Mouse (Mus musculus) heart, embryonic 13.5 days (tissue): ENCODE measurements around the gene Hdac7. TPM values are rescaled to one million over a fixed set of nuclear protein-coding genes. Genes with fewer than 3 reads are reported as not detected.
A peak's percentile ranks its signal among the peaks of the same experiment; 100 is the strongest.

Experiments used
- ATAC-seq: fragments of 200-750 bp; cut with Nextera tagmentation; 2 replicates; pipeline ENCODE4 v1.8.0; 2017; ENCODE audit warnings: moderate TSS enrichment; ENCODE audit not compliant: insufficient number of reproducible peaks, low FRiP score, low TSS enrichment; ENCODE audit errors: extremely low read depth
- H3K27ac ChIP-seq: fragments of 300-500 bp; sonication (generic); replicated peaks from 2 replicates; pipeline ENCODE4 v1.5.1; 2015; ENCODE audit warnings: moderate library complexity, mild to moderate bottlenecking, inconsistent platforms
- H3K27me3 ChIP-seq: fragments of 300-500 bp; sonication (generic); replicated peaks from 2 replicates; pipeline ENCODE4 v1.6.1; 2015; ENCODE audit warnings: mild to moderate bottlenecking, inconsistent platforms
- H3K36me3 ChIP-seq: fragments of 300-500 bp; sonication (generic); 2 replicates; pipeline ENCODE4 v1.6.1; 2015; ENCODE audit warnings: mild to moderate bottlenecking, inconsistent platforms
- H3K4me1 ChIP-seq: fragments of 300-500 bp; sonication (generic); 2 replicates; pipeline ENCODE4 v1.6.1; 2015; ENCODE audit warnings: inconsistent platforms
- H3K4me2 ChIP-seq: fragments of 300-500 bp; sonication (generic); 2 replicates; pipeline ENCODE4 v1.6.1; 2015; ENCODE audit warnings: inconsistent platforms, mild to moderate bottlenecking, moderate library complexity
- H3K4me3 ChIP-seq: fragments of 300-500 bp; sonication (generic); 2 replicates; pipeline ENCODE4 v1.5.1; 2015; ENCODE audit warnings: moderate library complexity, mild to moderate bottlenecking, inconsistent platforms
- H3K9ac ChIP-seq: fragments of 300-500 bp; sonication (generic); 2 replicates; pipeline ENCODE4 v1.6.1; 2015; ENCODE audit warnings: inconsistent platforms, mild to moderate bottlenecking, moderate library complexity
- H3K9me3 ChIP-seq: fragments of 300-500 bp; sonication (generic); 2 replicates; pipeline ENCODE4 v1.6.1; 2016; ENCODE audit warnings: inconsistent platforms
- WGBS: fragments of 180-500 bp; shearing (Covaris S2); methylation state at CpG from one replicate; pipeline ENCODE4 v1.1.7; 2015; ENCODE audit warnings: mixed read lengths; 5-methylcytosine and 5-hydroxymethylcytosine counted together
- polyA plus RNA-seq: library from polyadenylated mRNA; unstranded; fragments of >200 nt; fragmentation: Nextera tagmentation; extraction: Ambion mirVana; gene quantifications from 2 replicates; pipeline ENCODE4 v1.2.1, GENCODE M21; 2015

Gene Hdac7
- polyA plus RNA-seq, 1 experiment from 2014 or later, result 23.4 TPM

DNA sequence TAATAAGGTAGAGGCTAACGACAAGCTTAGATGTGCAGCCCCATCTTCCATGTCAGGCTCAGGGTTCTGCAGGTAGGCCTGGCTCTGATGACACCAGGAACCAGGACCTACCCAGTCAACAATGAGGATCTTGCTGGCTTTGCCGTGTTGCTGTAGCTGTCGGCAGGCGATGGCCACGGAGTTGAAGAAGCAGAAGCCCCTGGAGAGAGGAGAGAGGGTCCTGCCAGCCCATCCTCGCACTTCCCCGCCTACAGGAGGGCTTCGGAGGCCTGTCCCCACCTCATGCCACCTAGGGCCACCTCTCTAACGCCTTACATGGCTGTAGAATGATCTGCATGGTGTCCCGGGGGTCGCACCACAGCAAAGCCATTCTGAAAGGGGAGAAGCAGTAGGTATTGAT is 44.9 kb downstream of the Hdac7 start:
- Histone ChIP-seq H3K4me3 (no peak overlapping the region), H3K9ac (no peak overlapping the region), H3K4me1 (peaks cover 24% of the 10 kb centered on the region), H3K9me3 (no peaks in the 10 kb centered on the region), H3K36me3 (peaks cover 86% of the 10 kb centered on the region), H3K27me3 (no peaks in the 10 kb centered on the region), H3K4me2 (no peak overlapping the region), H3K27ac (0 out of 2 replicates have a peak overlapping the region, but pooled peaks have one; percentile 15)
- no peak for ATAC-seq
- 87% methylated on average over 11 of the region's 11 CpGs for WGBS

DNA sequence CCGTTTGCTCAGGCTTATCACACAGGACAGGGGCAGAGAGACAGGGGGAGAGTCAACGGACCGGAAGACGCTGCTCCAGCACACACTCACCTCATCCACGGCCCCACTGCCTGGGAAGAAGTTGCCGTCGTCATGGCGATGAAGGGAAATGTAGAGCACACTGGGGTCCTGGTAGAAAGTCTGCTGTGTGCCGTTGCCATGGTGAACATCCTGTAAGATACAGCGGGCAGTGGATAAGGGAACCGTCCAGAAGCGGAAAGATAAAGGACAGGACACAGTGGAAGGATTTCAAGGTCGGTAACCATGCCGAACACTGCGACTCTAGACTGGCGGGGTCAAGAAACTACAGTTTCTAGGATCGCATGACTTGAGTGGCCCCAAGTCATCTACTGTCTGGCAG is 46.2 kb downstream of the Hdac7 start:
- Histone ChIP-seq H3K9me3 (no peaks in the 10 kb centered on the region), H3K4me1 (peaks cover 24% of the 10 kb centered on the region), H3K4me3 (no peak overlapping the region), H3K27ac (no peak overlapping the region; the same call in 1 of the 2 replicates), H3K9ac (no peak overlapping the region), H3K4me2 (no peak overlapping the region), H3K27me3 (no peaks in the 10 kb centered on the region), H3K36me3 (peaks cover 96% of the 10 kb centered on the region)
- WGBS, result 36% methylated on average over 17 of the region's 17 CpGs
- ATAC-seq, result no peak

DNA sequence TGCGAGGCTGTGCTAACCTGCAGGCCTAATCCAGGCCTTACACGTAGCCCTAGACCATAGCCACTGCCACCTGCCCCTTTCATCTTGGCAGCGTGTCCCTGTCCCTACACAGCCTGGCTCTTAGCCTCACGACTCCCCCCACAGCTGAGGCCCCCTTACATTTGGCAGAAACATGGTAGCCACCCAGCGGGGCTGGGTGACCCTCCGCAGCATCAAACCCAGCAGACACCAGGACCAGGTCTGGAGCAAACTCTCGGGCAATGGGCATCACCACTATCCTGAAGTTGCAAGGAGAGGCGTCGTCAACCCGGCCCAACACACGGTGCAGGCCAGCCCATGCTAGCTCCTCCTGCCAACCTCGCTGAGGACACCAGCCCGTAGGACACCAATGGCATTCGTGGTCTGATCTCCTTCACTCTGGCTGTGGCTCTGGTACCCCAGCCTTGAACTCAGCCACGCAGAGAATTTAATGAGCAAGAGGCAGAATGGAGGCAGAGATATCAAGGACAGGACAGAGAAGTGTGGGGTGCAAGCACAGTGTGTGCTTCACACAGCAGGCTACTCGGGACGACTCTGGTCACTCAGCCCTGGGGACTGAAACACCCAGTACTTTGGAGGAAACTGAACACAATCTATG is 47.5 kb downstream of the Hdac7 start:
- no peaks in the 10 kb centered on the region for H3K27me3 ChIP-seq
- no peak overlapping the region for H3K4me2 ChIP-seq
- no peak for ATAC-seq
- H3K4me3 ChIP-seq, result no peak overlapping the region
- 92% methylated on average over 17 of the region's 17 CpGs for WGBS
- H3K9ac ChIP-seq, result no peak overlapping the region
- H3K36me3 ChIP-seq, result peaks cover 99% of the 10 kb centered on the region
- H3K27ac ChIP-seq, result no peak overlapping the region
- H3K4me1 ChIP-seq, result peaks cover 16% of the 10 kb centered on the region
- H3K9me3 ChIP-seq, result no peaks in the 10 kb centered on the region

DNA sequence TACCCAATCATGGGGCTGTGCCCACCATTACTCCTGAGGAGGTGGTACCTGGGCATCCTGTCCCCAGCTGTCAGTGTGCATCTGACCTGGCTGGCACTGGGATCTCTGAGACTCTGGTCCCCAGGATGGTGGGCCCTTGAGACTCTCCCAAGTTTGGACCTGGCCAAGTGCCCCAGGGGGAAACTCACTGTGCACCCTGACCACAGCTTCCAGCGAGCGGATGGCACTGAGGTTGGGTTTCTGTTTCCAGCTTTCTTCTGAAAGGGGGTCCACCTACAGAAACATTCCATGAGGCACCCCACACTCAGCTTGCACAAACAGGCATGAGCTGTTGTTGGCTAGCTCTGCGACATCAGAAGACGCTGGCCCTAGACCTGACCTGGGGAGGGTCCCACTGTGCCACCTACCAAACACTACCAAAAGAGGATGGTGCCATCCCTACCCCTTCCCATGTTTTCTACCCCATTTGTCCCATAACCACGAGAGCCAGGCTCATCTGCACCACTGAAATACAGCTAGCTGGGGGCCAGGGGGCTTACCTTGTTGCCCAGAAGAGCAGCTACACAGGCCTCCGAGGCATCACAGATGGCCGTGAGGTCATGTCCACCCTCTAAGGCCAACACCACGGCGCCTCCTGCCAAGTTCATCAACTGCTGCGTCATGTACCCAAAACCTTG is 48.6 kb downstream of the Hdac7 start:
- Histone ChIP-seq H3K4me1 (peaks cover 16% of the 10 kb centered on the region), H3K9me3 (no peaks in the 10 kb centered on the region), H3K4me2 (no peak overlapping the region), H3K27ac (no peak overlapping the region), H3K27me3 (no peaks in the 10 kb centered on the region), H3K36me3 (peaks cover 99% of the 10 kb centered on the region), H3K9ac (no peak overlapping the region), H3K4me3 (no peak overlapping the region)
- WGBS, result 90% methylated on average over 10 of the region's 10 CpGs
- ATAC-seq, result no peak

DNA sequence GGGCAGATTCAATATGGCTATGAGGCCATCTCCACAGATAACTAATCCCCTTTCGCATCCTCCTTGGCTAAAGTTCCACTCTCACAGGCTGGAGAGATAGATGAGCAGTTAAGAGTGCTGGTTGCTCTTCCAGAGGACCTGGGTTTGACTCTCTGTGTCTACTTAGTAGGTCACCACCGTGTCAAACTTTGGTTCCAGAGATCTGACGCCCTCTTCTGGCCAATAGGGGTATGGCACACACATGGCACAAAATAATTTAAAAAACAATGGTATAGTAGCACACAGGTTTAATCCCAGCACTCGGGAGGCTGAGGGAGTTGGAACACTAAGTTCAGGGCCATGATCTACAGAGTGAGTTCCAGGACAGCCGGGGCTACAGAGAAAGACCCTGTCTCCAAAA is 50.0 kb downstream of the Hdac7 start:
- 72% methylated on average over 5 of the region's 5 CpGs for WGBS
- Histone ChIP-seq H3K9ac (no peak overlapping the region), H3K9me3 (no peaks in the 10 kb centered on the region), H3K4me2 (no peak overlapping the region), H3K27me3 (no peaks in the 10 kb centered on the region), H3K36me3 (peaks cover 98% of the 10 kb centered on the region), H3K4me3 (no peak overlapping the region), H3K27ac (no peak overlapping the region), H3K4me1 (peaks cover 16% of the 10 kb centered on the region)
- ATAC-seq, result no peak

DNA sequence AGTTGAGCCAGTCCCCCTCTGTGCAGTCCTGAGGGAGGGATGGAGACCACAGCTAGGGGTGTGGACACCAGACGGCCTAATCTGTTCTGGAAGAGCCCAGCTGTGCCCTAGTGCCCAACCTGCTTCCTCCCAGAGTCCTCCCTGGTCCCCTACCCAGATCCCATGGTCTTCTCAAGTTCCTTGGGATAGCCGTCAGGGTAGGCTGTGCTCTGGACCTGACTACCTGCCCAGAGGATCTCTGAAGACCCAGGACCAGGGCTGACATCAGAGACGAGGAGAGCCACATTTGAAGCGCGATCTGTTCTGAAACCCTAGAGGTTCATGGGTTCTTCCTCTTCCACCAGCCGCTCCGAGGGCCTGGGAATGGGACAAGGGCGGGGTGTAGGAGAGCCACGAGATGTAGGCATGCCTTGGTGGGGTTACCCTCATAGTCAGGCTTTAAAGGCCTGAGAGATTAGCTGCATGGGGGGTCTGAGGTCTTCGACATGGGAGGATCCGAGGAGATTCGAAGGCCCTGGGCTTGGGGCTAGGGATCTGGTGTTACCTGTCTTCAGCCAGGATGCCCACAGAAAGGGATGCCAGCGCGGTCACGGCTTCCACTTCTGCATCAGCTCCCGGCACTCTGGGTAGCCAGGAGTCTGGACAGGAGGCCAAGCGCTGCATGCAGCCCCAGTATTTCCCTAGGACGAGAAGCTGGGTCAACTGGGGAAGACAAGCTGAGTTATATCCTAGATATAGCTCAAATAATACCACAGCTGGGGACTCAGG is 50.7 kb downstream of the Hdac7 start:
- H3K36me3 ChIP-seq, result peaks cover 91% of the 10 kb centered on the region
- ATAC-seq, result no peak
- no peak overlapping the region for H3K9ac ChIP-seq
- H3K27me3 ChIP-seq, result no peaks in the 10 kb centered on the region
- H3K27ac ChIP-seq, result no peak overlapping the region
- WGBS, result 89% methylated on average over 18 of the region's 18 CpGs
- no peak overlapping the region for H3K4me3 ChIP-seq
- no peaks in the 10 kb centered on the region for H3K9me3 ChIP-seq
- H3K4me2 ChIP-seq, result no peak overlapping the region
- H3K4me1 ChIP-seq, result peaks cover 15% of the 10 kb centered on the region

DNA sequence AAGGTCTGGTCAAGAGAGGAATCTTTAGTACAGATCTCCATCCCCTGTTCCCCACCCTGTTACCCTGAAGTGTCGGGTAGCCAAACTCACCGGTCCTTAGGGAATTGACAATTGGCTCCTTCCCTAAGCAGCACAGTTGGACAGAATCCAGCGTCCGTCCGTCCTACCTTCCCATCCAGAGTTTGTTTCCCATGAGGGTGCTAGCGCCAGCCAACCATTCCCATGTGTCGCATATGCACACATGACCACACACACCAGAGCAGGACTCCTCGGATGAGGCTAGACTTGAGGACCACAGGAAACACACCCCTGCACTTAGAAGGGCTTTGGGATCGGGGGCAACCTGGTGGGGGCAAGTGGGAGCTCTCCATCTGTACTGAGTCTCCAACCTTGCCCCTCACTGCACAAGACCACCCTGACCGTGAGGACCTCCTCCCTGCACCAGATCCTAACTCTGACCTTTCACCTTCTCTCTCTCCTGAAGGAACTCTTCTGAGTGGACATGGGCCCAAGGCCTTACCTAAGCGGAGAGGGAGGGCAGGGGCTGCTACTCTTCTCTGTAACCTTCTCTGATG is 53.1 kb downstream of the Hdac7 start:
- 83% methylated on average over 11 of the region's 11 CpGs for WGBS
- Histone ChIP-seq H3K4me3 (no peak overlapping the region), H3K4me2 (no peak overlapping the region), H3K36me3 (peaks cover 68% of the 10 kb centered on the region), H3K4me1 (peaks cover 26% of the 10 kb centered on the region), H3K9me3 (no peaks in the 10 kb centered on the region), H3K9ac (no peak overlapping the region), H3K27me3 (no peaks in the 10 kb centered on the region), H3K27ac (no peak overlapping the region)
- no peak for ATAC-seq

DNA sequence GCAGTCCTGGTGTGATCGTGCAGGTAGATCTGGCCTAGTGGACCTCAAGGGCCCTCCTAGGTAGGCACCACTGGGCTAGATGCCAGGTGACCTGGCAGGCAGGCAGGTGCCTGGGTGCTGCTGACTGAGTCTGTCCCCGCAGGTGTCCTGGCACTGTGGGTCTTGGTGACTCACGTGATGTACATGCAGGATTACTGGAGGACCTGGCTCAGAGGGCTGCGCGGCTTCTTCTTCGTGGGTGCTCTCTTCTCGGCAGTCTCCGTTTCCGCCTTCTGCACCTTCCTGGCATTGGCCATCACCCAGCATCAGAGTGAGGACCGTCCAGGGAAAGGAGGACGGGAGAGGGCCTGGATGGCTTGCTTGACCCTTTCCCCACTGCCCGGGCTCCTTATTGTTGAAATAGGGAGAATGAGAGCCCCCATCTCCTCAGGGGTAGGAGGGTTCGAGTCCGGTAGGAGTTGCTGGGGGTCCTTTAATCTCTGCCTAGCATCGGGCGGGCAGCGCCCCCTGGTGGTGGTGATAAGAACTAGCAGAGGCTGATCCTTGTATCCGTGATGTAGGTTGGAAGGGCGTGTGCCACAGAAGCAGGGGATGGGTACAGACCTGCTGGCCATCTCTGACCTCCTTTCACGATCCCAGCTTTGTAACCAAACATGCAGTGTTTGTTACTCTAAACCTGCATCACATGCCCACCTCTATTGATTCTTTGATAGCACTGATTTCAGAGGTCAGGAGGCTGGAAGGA is 54.4 kb downstream of the Hdac7 start:
- Histone ChIP-seq H3K4me3 (no peak overlapping the region), H3K9ac (no peak overlapping the region), H3K27me3 (no peaks in the 10 kb centered on the region), H3K36me3 (peaks cover 55% of the 10 kb centered on the region), H3K27ac (no peak overlapping the region), H3K4me2 (peak overlapping the region; percentile 0; the same call in 1 of the 2 replicates), H3K4me1 (peaks cover 38% of the 10 kb centered on the region), H3K9me3 (no peaks in the 10 kb centered on the region)
- 57% methylated on average over 20 of the region's 20 CpGs for WGBS
- no peak for ATAC-seq

DNA sequence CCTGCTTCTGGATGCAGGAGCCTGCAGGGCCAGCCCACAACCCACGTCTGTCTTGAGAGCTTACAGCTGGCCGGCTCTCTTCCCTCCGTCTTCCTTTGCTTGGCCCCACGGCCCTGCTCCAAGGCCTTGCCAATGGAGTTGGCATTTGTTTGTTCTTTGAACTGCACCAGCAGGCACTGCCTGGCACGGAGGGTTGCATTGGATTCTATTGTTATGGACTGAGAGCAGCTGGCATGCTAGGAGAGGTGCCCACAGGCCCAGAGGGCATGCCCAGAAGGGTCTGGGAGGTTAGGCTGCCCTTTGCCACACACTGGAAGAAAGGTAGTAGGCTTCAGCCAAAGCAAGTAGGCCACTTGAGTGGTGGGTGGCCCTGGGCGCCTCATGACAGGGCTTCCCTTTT is 55.5 kb downstream of the Hdac7 start:
- ATAC-seq, result no peak
- Histone ChIP-seq H3K27ac (peak overlapping the region; percentile 34), H3K4me3 (no peak overlapping the region), H3K27me3 (no peaks in the 10 kb centered on the region), H3K9ac (no peak overlapping the region), H3K4me1 (peaks cover 41% of the 10 kb centered on the region), H3K36me3 (peaks cover 44% of the 10 kb centered on the region), H3K9me3 (no peaks in the 10 kb centered on the region), H3K4me2 (peak overlapping the region; percentile 85)
- 51% methylated on average over 6 of the region's 6 CpGs for WGBS

DNA sequence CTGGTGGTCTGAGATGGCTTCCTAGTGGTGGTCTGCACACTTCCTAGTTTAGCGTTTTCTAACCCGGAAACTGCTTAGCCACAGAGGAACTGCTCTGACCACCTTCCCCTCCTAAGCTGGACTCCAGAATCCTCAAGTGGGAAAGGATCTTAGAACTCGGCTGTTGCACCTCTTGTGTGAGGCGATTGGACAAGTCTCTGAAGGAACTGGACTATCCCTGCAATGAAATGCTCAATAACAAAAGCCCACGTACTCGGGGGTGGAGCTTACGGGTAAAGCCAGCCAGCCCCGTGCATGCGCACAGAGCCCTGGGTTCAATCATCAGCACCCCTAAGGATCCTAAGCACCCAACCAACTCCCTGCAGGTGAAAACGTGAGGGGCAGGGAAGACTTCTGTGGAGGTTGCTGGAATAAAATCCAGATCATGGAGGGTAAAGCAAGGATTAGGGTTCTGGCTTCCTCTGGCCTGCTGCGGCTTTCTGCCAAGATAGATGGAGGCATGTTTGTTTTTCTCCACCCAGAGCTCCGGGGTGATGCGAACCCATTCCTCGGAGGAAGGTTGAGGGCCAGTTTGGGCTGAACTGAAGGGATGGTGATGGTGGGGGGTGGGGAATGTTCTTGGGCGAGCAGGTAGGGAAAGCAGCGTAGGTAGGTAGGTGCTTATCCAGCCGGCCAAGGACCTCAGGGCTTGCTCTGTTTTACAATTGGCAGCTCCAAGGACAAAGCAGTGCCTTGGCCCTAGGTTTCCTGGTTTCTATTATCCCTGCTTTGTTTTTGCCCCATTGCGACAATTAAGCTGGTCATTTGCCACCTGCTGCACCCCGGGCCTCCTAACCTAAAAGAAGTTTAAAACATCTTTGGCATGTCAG is 56.3 kb downstream of the Hdac7 start:
- H3K27ac ChIP-seq, result peak overlapping the region; percentile 82
- no peaks in the 10 kb centered on the region for H3K9me3 ChIP-seq
- ATAC-seq, result no peak
- peaks cover 36% of the 10 kb centered on the region for H3K36me3 ChIP-seq
- peak overlapping the region; percentile 75; the same call in 1 of the 2 replicates for H3K4me3 ChIP-seq
- WGBS, result 67% methylated on average over 19 of the region's 19 CpGs
- H3K4me1 ChIP-seq, result peaks cover 44% of the 10 kb centered on the region
- peak overlapping the region; percentile 68; the same call in 1 of the 2 replicates for H3K9ac ChIP-seq
- peak overlapping the region; percentile 85 for H3K4me2 ChIP-seq
- H3K27me3 ChIP-seq, result no peaks in the 10 kb centered on the region
